ENCODE assay signal across 10 mouse cellular contexts in the genomic region with DNA sequence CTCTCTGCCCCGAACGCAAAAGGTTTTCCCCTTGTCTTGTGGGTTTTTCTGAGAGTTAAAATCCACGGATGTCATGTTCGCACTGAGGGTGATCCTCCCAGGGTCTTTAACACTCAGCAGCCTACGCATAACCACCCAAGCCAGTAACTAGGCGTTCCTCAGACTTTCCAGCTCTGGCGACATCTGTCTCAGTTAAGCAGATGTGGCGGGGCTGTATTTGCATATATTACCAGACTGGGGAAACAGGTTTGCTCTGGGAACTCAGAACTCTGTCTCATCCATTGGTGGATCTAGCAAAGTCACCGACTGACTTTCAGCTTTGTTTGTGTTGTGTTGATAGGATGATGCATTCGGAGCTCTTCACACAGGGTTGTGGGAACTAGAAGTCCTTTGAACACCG. TPM values are rescaled to one million over a fixed set of nuclear protein-coding genes. Genes with fewer than 3 reads are reported as not detected.
DNase-seq lines count a peak whose midpoint lies in the region; ATAC-seq and TF ChIP-seq lines count a peak whose summit lies in the region.
"Had no signal": no experiment of that assay in that cellular context is flagged by ENCODE, and none has a peak within 500 bp of the region (broad histone marks: within the 10 kb centered on the region; RNA-seq: fewer than 3 reads in every experiment).

No protein-coding gene starts in this region.

- H3K27ac ChIP-seq in kidney, postnatal 0 days = no peak overlapping the region
- H3K27ac ChIP-seq in embryonic facial prominence, embryonic 11.5 days (replicated peaks; ENCODE audit: low read depth, low read length) = no peak overlapping the region
- H3K27ac ChIP-seq in intestine, embryonic 15.5 days = no peak overlapping the region
- H3K27ac ChIP-seq in neural tube, embryonic 13.5 days (replicated peaks) = no peak overlapping the region
- no peak overlapping the region for H3K27ac ChIP-seq in gastrocnemius, adult 2 months
- H3K27ac ChIP-seq: macrophage had no signal

- H3K4me2 ChIP-seq in kidney, postnatal 0 days (ENCODE audit: low read length) = peak overlapping the region; percentile 56
- H3K4me2 ChIP-seq in embryonic facial prominence, embryonic 11.5 days (ENCODE audit: low read depth, low read length) = peak overlapping the region; percentile 46
- peak overlapping the region; percentile 63 for H3K4me2 ChIP-seq in intestine, embryonic 15.5 days (replicated peaks)
- peak overlapping the region; percentile 59 for H3K4me2 ChIP-seq in neural tube, embryonic 13.5 days

- H3K4me3 ChIP-seq in kidney, postnatal 0 days (replicated peaks; ENCODE audit: low read depth, low read length) = peak overlapping the region; percentile 21
- H3K4me3 ChIP-seq in embryonic facial prominence, embryonic 11.5 days (ENCODE audit: low read depth, low read length) = peak overlapping the region; percentile 19
- H3K4me3 ChIP-seq in intestine, embryonic 15.5 days (replicated peaks) = peak overlapping the region; percentile 22
- H3K4me3 ChIP-seq in neural tube, embryonic 13.5 days = peak overlapping the region; percentile 33
- H3K4me3 ChIP-seq in gastrocnemius, adult 2 months = no peak overlapping the region

- peaks cover 10% of the 10 kb centered on the region; the same call in 1 of the 2 replicates for H3K4me1 ChIP-seq in kidney, postnatal 0 days (replicated peaks; ENCODE audit: insufficient read depth, low read length)
- no peaks in the 10 kb centered on the region for H3K4me1 ChIP-seq in embryonic facial prominence, embryonic 11.5 days (ENCODE audit: control insufficient read depth, insufficient read depth, low read length)
- peaks cover 10% of the 10 kb centered on the region for H3K4me1 ChIP-seq in intestine, embryonic 15.5 days (replicated peaks)
- H3K4me1 ChIP-seq in neural tube, embryonic 13.5 days (replicated peaks) = peaks cover 24% of the 10 kb centered on the region

- WGBS in kidney, postnatal 0 days = 12% methylated on average over 11 of the region's 11 CpGs
- WGBS in embryonic facial prominence, embryonic 11.5 days = 7% methylated on average over 11 of the region's 11 CpGs
- 15% methylated on average over 11 of the region's 11 CpGs for WGBS in intestine, embryonic 15.5 days
- WGBS in neural tube, embryonic 13.5 days = 9% methylated on average over 11 of the region's 11 CpGs

- no peak for ATAC-seq in kidney, postnatal 0 days (replicated peaks; ENCODE audit: low FRiP score, low read depth)
- no peak for ATAC-seq in embryonic facial prominence, embryonic 11.5 days (replicated peaks; ENCODE audit: insufficient number of reproducible peaks, low FRiP score, low TSS enrichment, low read depth)
- ATAC-seq in intestine, embryonic 15.5 days = peak; percentile 61
- ATAC-seq in neural tube, embryonic 13.5 days (ENCODE audit: low read depth) = no peak
- ATAC-seq: Patski had no signal

- intact Hi-C loops in gastrocnemius, adult 2 months (cut with DNase I) = no loop called here

- no peak for DNase-seq in kidney, postnatal 0 days (ENCODE audit: low spot score)
- DNase-seq in kidney, postnatal 10 days = no peak
- peak; percentile 56 for DNase-seq in embryonic facial prominence, embryonic 11.5 days (ENCODE audit: low spot score)
- no peak for DNase-seq in urinary bladder, postnatal 14 days (ENCODE audit: low spot score)
- no peak for DNase-seq in gastrocnemius, adult 2 months
- no peak for DNase-seq in layer of hippocampus, adult 9-10 months (ENCODE audit: low spot score)

- H3K36me3 ChIP-seq in kidney, postnatal 0 days (ENCODE audit: insufficient read depth, low read length) = no peaks in the 10 kb centered on the region
- H3K36me3 ChIP-seq in embryonic facial prominence, embryonic 11.5 days (replicated peaks; ENCODE audit: control insufficient read depth, insufficient read depth, low read depth, low read length) = no peaks in the 10 kb centered on the region
- no peaks in the 10 kb centered on the region for H3K36me3 ChIP-seq in intestine, embryonic 15.5 days
- no peaks in the 10 kb centered on the region for H3K36me3 ChIP-seq in neural tube, embryonic 13.5 days

- no peaks in the 10 kb centered on the region for H3K9me3 ChIP-seq in kidney, postnatal 0 days (replicated peaks; ENCODE audit: low read length)
- no peaks in the 10 kb centered on the region for H3K9me3 ChIP-seq in embryonic facial prominence, embryonic 11.5 days (replicated peaks; ENCODE audit: control insufficient read depth, low read length)
- no peaks in the 10 kb centered on the region for H3K9me3 ChIP-seq in intestine, embryonic 15.5 days
- H3K9me3 ChIP-seq in neural tube, embryonic 13.5 days = no peaks in the 10 kb centered on the region

- H3K27me3 ChIP-seq in kidney, postnatal 0 days (ENCODE audit: insufficient read depth, low read length) = no peaks in the 10 kb centered on the region
- no peaks in the 10 kb centered on the region for H3K27me3 ChIP-seq in embryonic facial prominence, embryonic 11.5 days (ENCODE audit: control insufficient read depth, insufficient read depth, low read length)
- H3K27me3 ChIP-seq in intestine, embryonic 15.5 days (replicated peaks) = no peaks in the 10 kb centered on the region
- peaks cover 33% of the 10 kb centered on the region for H3K27me3 ChIP-seq in neural tube, embryonic 13.5 days

- no peak overlapping the region for H3K9ac ChIP-seq in kidney, postnatal 0 days (ENCODE audit: low read depth, low read length)
- no peak overlapping the region for H3K9ac ChIP-seq in embryonic facial prominence, embryonic 11.5 days (replicated peaks; ENCODE audit: low read length)
- H3K9ac ChIP-seq in intestine, embryonic 15.5 days = no peak overlapping the region
- H3K9ac ChIP-seq in neural tube, embryonic 13.5 days = peak overlapping the region; percentile 60; the same call in 1 of the 2 replicates

- TF ChIP-seq CTCF in kidney, postnatal 0 days (IDR thresholded peaks at IDR 0.05; ENCODE audit: low read depth) = no peak
- TF ChIP-seq CTCF in gastrocnemius, adult 2 months (IDR thresholded peaks at IDR 0.05) = no peak

RNA-seq across cellular contexts. Expression of gene Tnfrsf19, which starts 10.7 kb away (rescaled TPM):
- polyA plus RNA-seq in kidney, postnatal 0 days (2015; fragmentation: Nextera tagmentation; extraction: Ambion mirVana) = 13.8 and 14.3 TPM in 2 replicates
- 60.1 and 62.6 TPM in 2 replicates for polyA plus RNA-seq in embryonic facial prominence, embryonic 11.5 days (2014; fragmentation: Nextera tagmentation; extraction: Ambion mirVana)
- polyA plus RNA-seq in intestine, embryonic 15.5 days (2015; fragmentation: Nextera tagmentation; extraction: Ambion mirVana) = 14.1 and 15.1 TPM in 2 replicates
- polyA plus RNA-seq in neural tube, embryonic 13.5 days (2015; fragmentation: Nextera tagmentation; extraction: Ambion mirVana) = 27.0 and 28.7 TPM in 2 replicates
- total RNA-seq in gastrocnemius, adult 2 months (2021) = 10 to 100 TPM in 1 of 2 experiments, 1 to 10 TPM in 1; 2.8 to 11.1 TPM
- polyA plus RNA-seq: macrophage had no signal
